Comparison of ENCODE assay signal across 8 mouse cellular contexts in genomic region chr15:86032811-86033190, GRCm38 (mm10). TPM values are rescaled to one million over a fixed set of nuclear protein-coding genes. Genes with fewer than 3 reads are reported as not detected.
DNase-seq lines count a peak whose midpoint lies in the region; ATAC-seq lines count a peak whose summit lies in the region.

No protein-coding gene starts in this region.

- no peak for ATAC-seq in heart, embryonic 13.5 days (ENCODE audit: extremely low read depth, insufficient number of reproducible peaks, low FRiP score, low TSS enrichment)
- ATAC-seq in hindbrain, embryonic 13.5 days (ENCODE audit: low FRiP score) = peak; percentile 14; the same call in 1 of the 2 replicates
- ATAC-seq in liver, embryonic 13.5 days (ENCODE audit: low read depth) = no peak
- ATAC-seq in frontal cortex, adult (ENCODE audit: low TSS enrichment) = no peak

- peak overlapping the region; percentile 90 for H3K4me2 ChIP-seq in heart, embryonic 13.5 days
- peak overlapping the region; percentile 83 for H3K4me2 ChIP-seq in hindbrain, embryonic 13.5 days
- H3K4me2 ChIP-seq in liver, embryonic 13.5 days = peak overlapping the region; percentile 67

- H3K9me3 ChIP-seq in heart, embryonic 13.5 days = 0 out of 2 replicates have a peak, but pooled peaks cover 3% of the 10 kb centered on the region
- 0 out of 2 replicates have a peak, but pooled peaks cover 6% of the 10 kb centered on the region for H3K9me3 ChIP-seq in hindbrain, embryonic 13.5 days
- H3K9me3 ChIP-seq in liver, embryonic 13.5 days (replicated peaks) = 0 out of 2 replicates have a peak, but pooled peaks cover 4% of the 10 kb centered on the region

- H3K9ac ChIP-seq in heart, embryonic 13.5 days = peak overlapping the region; percentile 82
- peak overlapping the region; percentile 65 for H3K9ac ChIP-seq in hindbrain, embryonic 13.5 days
- no peak overlapping the region for H3K9ac ChIP-seq in liver, embryonic 13.5 days

- no peak for DNase-seq in heart, adult 8-10 months (ENCODE audit: low spot score)
- peak; percentile 78 for DNase-seq in embryo, embryonic 10.5 days (ENCODE audit: low spot score)
- DNase-seq in liver, embryonic 13.5 days = no peak
- DNase-seq in naive thymus-derived CD4-positive, alpha-beta T cell, adult 2 months (ENCODE audit: low read depth) = peak; percentile 73
- DNase-seq in left cerebral cortex, postnatal 25 days (ENCODE audit: low spot score in 2 of 2) = no peak

- H3K36me3 ChIP-seq in heart, embryonic 13.5 days = peaks cover 22% of the 10 kb centered on the region
- peaks cover 20% of the 10 kb centered on the region for H3K36me3 ChIP-seq in hindbrain, embryonic 13.5 days
- no peaks in the 10 kb centered on the region for H3K36me3 ChIP-seq in liver, embryonic 13.5 days

- 2% methylated on average over 38 of the region's 38 CpGs for WGBS in heart, embryonic 13.5 days
- WGBS in hindbrain, embryonic 13.5 days = 2% methylated on average over 38 of the region's 38 CpGs
- 2% methylated on average over 37 of the region's 38 CpGs for WGBS in liver, embryonic 13.5 days (ENCODE audit: insufficient replicate concordance)

- peak overlapping the region; percentile 68 for H3K4me3 ChIP-seq in heart, embryonic 13.5 days
- H3K4me3 ChIP-seq in hindbrain, embryonic 13.5 days = peak overlapping the region; percentile 53
- H3K4me3 ChIP-seq in liver, embryonic 13.5 days (replicated peaks) = peak overlapping the region; percentile 51

- peak overlapping the region; percentile 58; the same call in 1 of the 2 replicates for H3K27ac ChIP-seq in heart, embryonic 13.5 days (replicated peaks)
- no peak overlapping the region for H3K27ac ChIP-seq in hindbrain, embryonic 13.5 days
- no peak overlapping the region for H3K27ac ChIP-seq in liver, embryonic 13.5 days

- H3K4me1 ChIP-seq in heart, embryonic 13.5 days = peaks cover 46% of the 10 kb centered on the region
- H3K4me1 ChIP-seq in hindbrain, embryonic 13.5 days (replicated peaks) = peaks cover 51% of the 10 kb centered on the region
- peaks cover 22% of the 10 kb centered on the region for H3K4me1 ChIP-seq in liver, embryonic 13.5 days (replicated peaks)

- intact Hi-C loops in left cerebral cortex, postnatal 25 days (cut with DNase I) = no loop called here

- peaks cover 50% of the 10 kb centered on the region for H3K27me3 ChIP-seq in heart, embryonic 13.5 days (replicated peaks)
- peaks cover 49% of the 10 kb centered on the region for H3K27me3 ChIP-seq in hindbrain, embryonic 13.5 days
- H3K27me3 ChIP-seq in liver, embryonic 13.5 days = peaks cover 74% of the 10 kb centered on the region

RNA-seq across cellular contexts. Expression of gene Celsr1, which starts 0.8 kb away (rescaled TPM):
- polyA plus RNA-seq in heart, embryonic 13.5 days (2015; fragmentation: Nextera tagmentation; extraction: Ambion mirVana) = 1.3 and 1.4 TPM in 2 replicates
- 1 to 10 TPM; 3.2 to 7.3 (median 4.5) TPM for total RNA-seq in heart, adult 8-10 months (2022)
- polyA plus RNA-seq in hindbrain, embryonic 13.5 days (2015; fragmentation: Nextera tagmentation; extraction: Ambion mirVana) = 1.6 and 1.8 TPM in 2 replicates
- polyA plus RNA-seq in liver, embryonic 13.5 days (2015; fragmentation: Nextera tagmentation; extraction: Ambion mirVana) = 0.06 and 0.20 TPM in 2 replicates
- total RNA-seq in left cerebral cortex, postnatal 25 days (2021) = 1 to 10 TPM; 3.1 to 3.9 TPM

RNA-seq across cellular contexts. Expression of gene Gramd4, which starts 24.7 kb away (rescaled TPM):
- 11.9 and 12.2 TPM in 2 replicates for polyA plus RNA-seq in heart, embryonic 13.5 days (2015; fragmentation: Nextera tagmentation; extraction: Ambion mirVana)
- 10 to 100 TPM; 26.1 to 31.8 (median 27.3) TPM for total RNA-seq in heart, adult 8-10 months (2022)
- polyA plus RNA-seq in hindbrain, embryonic 13.5 days (2015; fragmentation: Nextera tagmentation; extraction: Ambion mirVana) = 33.9 and 36.4 TPM in 2 replicates
- 6.8 and 7.0 TPM in 2 replicates for polyA plus RNA-seq in liver, embryonic 13.5 days (2015; fragmentation: Nextera tagmentation; extraction: Ambion mirVana)
- total RNA-seq in left cerebral cortex, postnatal 25 days (2021) = 10 to 100 TPM; 42.0 to 47.6 TPM

Comparison
In these comparisons a context has a peak if more than half of its experiments do, and no peak if none do; other contexts are left out.
1. DNase-seq: peak in embryo, embryonic 10.5 days (single experiment) and naive thymus-derived CD4-positive, alpha-beta T cell, adult 2 months (single experiment); none in heart, adult 8-10 months (single experiment), liver, embryonic 13.5 days (single experiment) and left cerebral cortex, postnatal 25 days (0 of 2).
2. Peak in every context shown above with its lines, with median percentiles within 50 percentile points of each other: H3K4me2 ChIP-seq and H3K4me3 ChIP-seq.